Mouse (Mus musculus): Measurements from ENCODE around the gene Ntn1. TPM values are rescaled to one million over a fixed set of nuclear protein-coding genes. Genes with fewer than 3 reads are reported as not detected.

The Ntn1 gene
- polyA plus RNA-seq, 1 experiment from 2014 or later = 17.7 TPM

DNA sequence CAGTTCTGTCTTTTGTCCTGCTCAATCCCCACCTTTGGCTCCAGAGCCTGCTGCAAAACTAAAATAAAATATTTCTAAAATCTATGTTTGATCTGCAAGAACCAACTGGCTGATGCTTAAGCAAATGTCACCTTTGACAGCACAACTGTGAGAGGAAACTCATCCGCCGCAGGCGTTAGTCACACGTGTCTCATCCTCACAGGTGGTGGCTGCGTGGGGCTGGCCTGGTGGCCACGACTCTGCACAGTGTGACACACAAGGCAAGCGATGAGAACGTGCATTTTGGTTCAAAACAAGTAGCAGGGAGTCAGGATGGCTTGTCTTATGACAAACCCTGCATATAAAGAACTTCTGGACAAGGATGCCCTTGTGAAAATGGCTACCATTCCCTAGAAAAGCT, 201.5 kb downstream of the Ntn1 start:
- Histone ChIP-seq H3K9ac (ENCODE audit: low read length) (no peak overlapping the region), H3K4me3 (ENCODE audit: low read length) (no peak overlapping the region), H3K4me2 (ENCODE audit: low read depth, low read length) (no peak overlapping the region), H3K27me3 (ENCODE audit: control insufficient read depth, insufficient read depth, low read length) (no peaks in the 10 kb centered on the region), H3K4me1 (ENCODE audit: control insufficient read depth, insufficient read depth, low read length) (peaks cover 39% of the 10 kb centered on the region), H3K36me3 (ENCODE audit: control insufficient read depth, insufficient read depth) (no peaks in the 10 kb centered on the region), H3K9me3 (replicated peaks; ENCODE audit: control insufficient read depth, low read length) (no peaks in the 10 kb centered on the region), H3K27ac (ENCODE audit: low read length) (peak overlapping the region; percentile 49)
- WGBS = 75% methylated on average over 8 of the region's 8 CpGs
- no peak; the same call in 1 of the 2 replicates for ATAC-seq (replicated peaks; ENCODE audit: extremely low read depth, insufficient read depth, low FRiP score)

DNA sequence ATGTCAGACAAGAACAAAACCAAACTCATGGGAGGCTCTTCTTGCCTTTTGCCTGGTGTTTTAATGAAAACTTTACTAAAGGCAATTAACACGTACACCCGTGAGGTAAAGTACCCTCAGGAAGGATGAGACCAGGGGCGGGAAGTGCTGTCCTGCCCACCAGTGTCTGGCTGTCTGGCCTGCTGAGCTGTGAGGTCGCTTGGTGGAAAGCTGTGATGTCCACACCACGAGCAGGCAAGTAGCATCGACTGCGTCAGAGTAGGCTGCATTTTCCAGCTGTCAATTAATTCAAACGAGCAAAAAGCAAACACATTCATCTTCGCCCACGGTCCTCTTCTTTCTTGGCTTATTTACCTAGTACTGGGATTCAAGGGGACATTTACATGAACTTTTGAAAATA, 201.9 kb downstream of the Ntn1 start:
- H3K27me3 ChIP-seq (ENCODE audit: control insufficient read depth, insufficient read depth, low read length) = no peaks in the 10 kb centered on the region
- H3K4me3 ChIP-seq (ENCODE audit: low read length) = no peak overlapping the region
- no peaks in the 10 kb centered on the region for H3K9me3 ChIP-seq (replicated peaks; ENCODE audit: control insufficient read depth, low read length)
- H3K4me1 ChIP-seq (ENCODE audit: control insufficient read depth, insufficient read depth, low read length) = peaks cover 39% of the 10 kb centered on the region
- no peaks in the 10 kb centered on the region for H3K36me3 ChIP-seq (ENCODE audit: control insufficient read depth, insufficient read depth)
- no peak overlapping the region for H3K9ac ChIP-seq (ENCODE audit: low read length)
- no peak overlapping the region for H3K4me2 ChIP-seq (ENCODE audit: low read depth, low read length)
- peak overlapping the region; percentile 49 for H3K27ac ChIP-seq (ENCODE audit: low read length)
- no peak for ATAC-seq (replicated peaks; ENCODE audit: extremely low read depth, insufficient read depth, low FRiP score)
- WGBS = 71% methylated on average over 10 of the region's 10 CpGs

DNA sequence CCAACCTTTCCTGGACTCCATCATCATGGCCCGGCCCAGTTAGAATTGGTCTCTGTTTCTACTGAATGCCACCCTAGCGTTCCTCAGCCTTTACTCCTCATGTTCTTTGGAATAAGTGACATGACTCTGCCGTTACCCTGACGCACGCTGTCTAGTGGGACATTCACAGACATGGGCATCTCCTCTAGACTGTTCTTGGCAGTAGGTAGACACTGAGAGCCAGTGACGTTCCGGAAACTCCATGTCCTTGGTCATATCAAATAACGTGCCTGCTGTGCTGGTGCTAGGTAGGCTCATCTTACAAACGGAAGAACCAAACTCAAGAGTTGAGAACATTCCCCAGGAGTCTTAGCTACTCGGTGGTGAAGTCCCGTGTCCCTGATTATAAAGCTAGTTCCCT, 203.2 kb downstream of the Ntn1 start:
- ATAC-seq (replicated peaks; ENCODE audit: extremely low read depth, insufficient read depth, low FRiP score) = no peak
- no peak overlapping the region for H3K4me2 ChIP-seq (ENCODE audit: low read depth, low read length)
- no peaks in the 10 kb centered on the region for H3K9me3 ChIP-seq (replicated peaks; ENCODE audit: control insufficient read depth, low read length)
- WGBS = 88% methylated on average over 11 of the region's 11 CpGs
- H3K4me3 ChIP-seq (ENCODE audit: low read length) = no peak overlapping the region
- no peaks in the 10 kb centered on the region for H3K36me3 ChIP-seq (ENCODE audit: control insufficient read depth, insufficient read depth)
- H3K4me1 ChIP-seq (ENCODE audit: control insufficient read depth, insufficient read depth, low read length) = peaks cover 35% of the 10 kb centered on the region
- H3K9ac ChIP-seq (ENCODE audit: low read length) = no peak overlapping the region
- H3K27me3 ChIP-seq (ENCODE audit: control insufficient read depth, insufficient read depth, low read length) = no peaks in the 10 kb centered on the region
- H3K27ac ChIP-seq (ENCODE audit: low read length) = no peak overlapping the region

GRCm38 (mm10) chr11:68196566-68196965, 204.1 kb downstream of the Ntn1 start:
- no peak overlapping the region for H3K4me2 ChIP-seq (ENCODE audit: low read depth, low read length)
- no peak overlapping the region for H3K4me3 ChIP-seq (ENCODE audit: low read length)
- no peaks in the 10 kb centered on the region for H3K36me3 ChIP-seq (ENCODE audit: control insufficient read depth, insufficient read depth)
- no peaks in the 10 kb centered on the region for H3K9me3 ChIP-seq (replicated peaks; ENCODE audit: control insufficient read depth, low read length)
- no peaks in the 10 kb centered on the region for H3K27me3 ChIP-seq (ENCODE audit: control insufficient read depth, insufficient read depth, low read length)
- ATAC-seq (replicated peaks; ENCODE audit: extremely low read depth, insufficient read depth, low FRiP score) = no peak
- peaks cover 33% of the 10 kb centered on the region for H3K4me1 ChIP-seq (ENCODE audit: control insufficient read depth, insufficient read depth, low read length)
- 55% methylated on average over 6 of the region's 6 CpGs for WGBS
- no peak overlapping the region for H3K27ac ChIP-seq (ENCODE audit: low read length)
- no peak overlapping the region for H3K9ac ChIP-seq (ENCODE audit: low read length)

DNA sequence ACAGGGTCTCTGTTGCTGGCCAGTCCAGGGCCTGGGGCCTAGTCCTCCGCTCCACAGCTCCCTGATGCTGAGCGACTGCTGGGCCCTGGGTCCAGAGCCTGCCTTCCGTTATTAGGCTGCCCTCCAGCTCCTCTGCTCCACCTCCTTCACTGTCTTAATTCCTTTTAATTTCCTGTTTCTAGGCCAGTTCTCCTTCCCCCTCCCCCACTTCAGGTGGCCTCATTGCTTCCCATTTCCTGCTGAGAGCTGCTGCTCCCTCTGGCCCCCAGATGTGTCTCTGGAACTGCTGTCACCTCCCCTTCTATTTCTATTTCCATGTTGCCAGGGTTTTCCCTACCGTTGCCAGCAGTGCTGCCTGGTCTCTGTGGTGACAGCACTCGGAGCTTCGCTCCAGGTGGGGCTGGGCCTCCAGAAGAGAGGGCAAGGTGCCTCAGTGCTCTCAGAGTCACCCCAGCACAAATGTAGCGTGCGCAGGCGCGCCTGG, 204.9 kb downstream of the Ntn1 start:
- H3K27ac ChIP-seq (ENCODE audit: low read length) = 0 out of 2 replicates have a peak overlapping the region, but pooled peaks have one; percentile 5
- H3K27me3 ChIP-seq (ENCODE audit: control insufficient read depth, insufficient read depth, low read length) = no peaks in the 10 kb centered on the region
- ATAC-seq (replicated peaks; ENCODE audit: extremely low read depth, insufficient read depth, low FRiP score) = no peak
- H3K4me2 ChIP-seq (ENCODE audit: low read depth, low read length) = no peak overlapping the region
- no peaks in the 10 kb centered on the region for H3K36me3 ChIP-seq (ENCODE audit: control insufficient read depth, insufficient read depth)
- WGBS = 55% methylated on average over 10 of the region's 10 CpGs
- 0 out of 2 replicates have a peak overlapping the region, but pooled peaks have one; percentile 26 for H3K9ac ChIP-seq (ENCODE audit: low read length)
- no peak overlapping the region for H3K4me3 ChIP-seq (ENCODE audit: low read length)
- H3K4me1 ChIP-seq (ENCODE audit: control insufficient read depth, insufficient read depth, low read length) = peaks cover 33% of the 10 kb centered on the region
- no peaks in the 10 kb centered on the region for H3K9me3 ChIP-seq (replicated peaks; ENCODE audit: control insufficient read depth, low read length)

- H3K27ac ChIP-seq (ENCODE audit: low read length) = no peak overlapping the region
- H3K27me3 ChIP-seq (ENCODE audit: control insufficient read depth, insufficient read depth, low read length) = no peaks in the 10 kb centered on the region
- peaks cover 30% of the 10 kb centered on the region for H3K4me1 ChIP-seq (ENCODE audit: control insufficient read depth, insufficient read depth, low read length)
- no peak overlapping the region for H3K9ac ChIP-seq (ENCODE audit: low read length)
- H3K4me3 ChIP-seq (ENCODE audit: low read length) = no peak overlapping the region
- H3K9me3 ChIP-seq (replicated peaks; ENCODE audit: control insufficient read depth, low read length) = no peaks in the 10 kb centered on the region
- no peaks in the 10 kb centered on the region for H3K36me3 ChIP-seq (ENCODE audit: control insufficient read depth, insufficient read depth)
- 0 out of 2 replicates have a peak, but pooled peaks have one; percentile 25 for ATAC-seq (replicated peaks; ENCODE audit: extremely low read depth, insufficient read depth, low FRiP score)
- 40% methylated on average over 6 of the region's 6 CpGs for WGBS
- H3K4me2 ChIP-seq (ENCODE audit: low read depth, low read length) = no peak overlapping the region
These were observed 205.5 kb downstream of the Ntn1 start for GRCm38 (mm10) chr11:68195168-68195567.

GRCm38 (mm10) chr11:68190849-68191248, 209.8 kb downstream of the Ntn1 start:
- Histone ChIP-seq H3K9ac (ENCODE audit: low read length) (no peak overlapping the region), H3K27ac (ENCODE audit: low read length) (no peak overlapping the region), H3K4me1 (ENCODE audit: control insufficient read depth, insufficient read depth, low read length) (peaks cover 25% of the 10 kb centered on the region), H3K9me3 (replicated peaks; ENCODE audit: control insufficient read depth, low read length) (no peaks in the 10 kb centered on the region), H3K27me3 (ENCODE audit: control insufficient read depth, insufficient read depth, low read length) (no peaks in the 10 kb centered on the region), H3K36me3 (ENCODE audit: control insufficient read depth, insufficient read depth) (no peaks in the 10 kb centered on the region), H3K4me3 (ENCODE audit: low read length) (no peak overlapping the region), H3K4me2 (ENCODE audit: low read depth, low read length) (no peak overlapping the region)
- 78% methylated on average over 5 of the region's 5 CpGs for WGBS
- ATAC-seq (replicated peaks; ENCODE audit: extremely low read depth, insufficient read depth, low FRiP score) = no peak

DNA sequence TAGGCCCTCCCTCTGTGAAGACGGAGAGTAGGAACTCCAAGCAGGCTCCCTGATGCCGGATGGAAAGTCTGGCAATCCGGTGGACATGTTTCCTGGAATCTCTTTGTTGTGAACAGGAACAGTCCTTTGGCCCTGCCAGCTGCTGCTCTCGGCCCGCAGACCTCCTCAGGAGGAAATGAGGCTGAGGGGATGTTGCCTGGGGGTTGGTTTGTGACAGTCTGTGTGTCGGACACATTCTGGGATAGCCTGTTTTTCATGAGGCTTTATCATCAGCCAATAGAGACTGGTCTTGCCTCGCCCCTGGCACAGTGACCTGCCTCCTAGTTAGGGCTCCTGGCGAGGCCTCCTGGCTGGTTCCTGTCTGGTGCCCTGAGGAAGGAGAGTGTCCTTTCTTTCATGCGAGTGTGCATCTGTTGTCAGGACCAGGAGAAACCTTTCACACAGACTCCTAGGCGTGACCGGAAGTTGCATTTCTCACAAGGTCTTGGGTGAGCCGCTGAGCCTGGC, 211.9 kb downstream of the Ntn1 start:
- Histone ChIP-seq H3K9ac (ENCODE audit: low read length) (no peak overlapping the region), H3K36me3 (ENCODE audit: control insufficient read depth, insufficient read depth) (no peaks in the 10 kb centered on the region), H3K4me3 (ENCODE audit: low read length) (no peak overlapping the region), H3K4me2 (ENCODE audit: low read depth, low read length) (no peak overlapping the region), H3K9me3 (replicated peaks; ENCODE audit: control insufficient read depth, low read length) (no peaks in the 10 kb centered on the region), H3K27ac (ENCODE audit: low read length) (peak overlapping the region; percentile 79), H3K4me1 (ENCODE audit: control insufficient read depth, insufficient read depth, low read length) (peaks cover 9% of the 10 kb centered on the region; the same call in 1 of the 2 replicates), H3K27me3 (ENCODE audit: control insufficient read depth, insufficient read depth, low read length) (no peaks in the 10 kb centered on the region)
- 62% methylated on average over 12 of the region's 12 CpGs for WGBS
- peak; percentile 62 for ATAC-seq (replicated peaks; ENCODE audit: extremely low read depth, insufficient read depth, low FRiP score)

DNA sequence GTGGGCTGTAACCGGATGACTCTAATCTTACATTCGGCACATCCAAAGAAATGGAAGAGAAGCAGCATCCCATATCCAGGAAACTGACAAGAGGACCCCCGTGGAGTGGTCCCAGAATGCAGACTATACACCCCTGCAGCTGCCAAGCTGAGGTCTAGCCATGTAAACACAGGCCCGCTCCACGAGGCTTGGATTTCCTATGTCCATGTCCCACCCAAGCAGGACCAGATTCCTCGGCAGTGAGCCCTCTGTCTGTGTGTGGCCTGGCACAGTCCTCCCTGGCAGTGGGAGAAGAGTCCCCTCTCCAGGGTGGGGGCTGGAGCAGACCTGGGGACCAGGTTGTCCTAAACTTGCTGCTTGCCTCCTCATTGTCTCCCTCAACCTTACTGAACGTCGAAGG, 213.4 kb downstream of the Ntn1 start:
- H3K4me3 ChIP-seq (ENCODE audit: low read length) = no peak overlapping the region
- 0 out of 2 replicates have a peak, but pooled peaks cover 8% of the 10 kb centered on the region for H3K4me1 ChIP-seq (ENCODE audit: control insufficient read depth, insufficient read depth, low read length)
- ATAC-seq (replicated peaks; ENCODE audit: extremely low read depth, insufficient read depth, low FRiP score) = no peak
- H3K4me2 ChIP-seq (ENCODE audit: low read depth, low read length) = no peak overlapping the region
- H3K27ac ChIP-seq (ENCODE audit: low read length) = no peak overlapping the region
- H3K9ac ChIP-seq (ENCODE audit: low read length) = no peak overlapping the region
- H3K36me3 ChIP-seq (ENCODE audit: control insufficient read depth, insufficient read depth) = no peaks in the 10 kb centered on the region
- H3K27me3 ChIP-seq (ENCODE audit: control insufficient read depth, insufficient read depth, low read length) = no peaks in the 10 kb centered on the region
- no peaks in the 10 kb centered on the region for H3K9me3 ChIP-seq (replicated peaks; ENCODE audit: control insufficient read depth, low read length)
- WGBS = 66% methylated on average over 8 of the region's 8 CpGs

All from heart, embryonic 16.5 days (tissue).